Mouse (Mus musculus) forebrain, postnatal 0 days (tissue): ENCODE measurements at regions not wholly inside any gene's neighbourhood (a gene's known extent, or its start where the extent isn't known, plus 50 kb on each side); places are given as distances from the start of the nearest gene placed in this dataset.

Experiments used
- ATAC-seq: fragments of 200-750 bp; cut with Nextera tagmentation; 2 replicates; pipeline ENCODE4 v1.8.0; 2017; ENCODE audit warnings: mild to moderate bottlenecking, moderate library complexity
- DNase-seq: peaks from one replicate; pipeline ENCODE4 v3.0.0-alpha.2; 2015
- H3K27ac ChIP-seq: fragments of 300-500 bp; sonication (generic); 2 replicates; pipeline ENCODE4 v1.5.1; 2014; ENCODE audit warnings: low read depth, mild to moderate bottlenecking, antibody characterized with exemption, low read length, moderate library complexity, mixed read lengths
- H3K27me3 ChIP-seq: fragments of 300-500 bp; sonication (generic); 2 replicates; pipeline ENCODE4 v1.6.1; 2014; ENCODE audit warnings: mild to moderate bottlenecking, low read length, mixed read lengths; ENCODE audit not compliant: insufficient read depth
- H3K36me3 ChIP-seq: fragments of 300-500 bp; sonication (generic); 2 replicates; pipeline ENCODE4 v1.6.1; 2014; ENCODE audit warnings: mild to moderate bottlenecking, moderate library complexity; ENCODE audit not compliant: insufficient read depth
- H3K4me1 ChIP-seq: fragments of 300-500 bp; sonication (generic); 2 replicates; pipeline ENCODE4 v1.6.1; 2014; ENCODE audit warnings: antibody characterized with exemption; ENCODE audit not compliant: insufficient read depth
- H3K4me2 ChIP-seq: fragments of 300-500 bp; sonication (generic); 2 replicates; pipeline ENCODE4 v1.6.1; 2014; ENCODE audit warnings: low read depth, mild to moderate bottlenecking, moderate library complexity
- H3K4me3 ChIP-seq: fragments of 300-500 bp; sonication (generic); 2 replicates; pipeline ENCODE4 v1.5.1; 2014; ENCODE audit warnings: low read depth, low read length, mixed read lengths
- H3K9ac ChIP-seq: fragments of 300-500 bp; sonication (generic); 2 replicates; pipeline ENCODE4 v1.6.1; 2014; ENCODE audit warnings: mild to moderate bottlenecking
- H3K9me3 ChIP-seq: fragments of 300-500 bp; sonication (generic); 2 replicates; pipeline ENCODE4 v1.6.1; 2016; ENCODE audit warnings: low read length
- CTCF ChIP-seq: sonication (generic); IDR thresholded peaks from 2 replicates; pipeline ENCODE4 v1.5.1; 2016; ENCODE audit warnings: antibody characterized with exemption, control low read depth, low read depth
- WGBS: fragments of 180-500 bp; shearing (Covaris S2); extraction: QIAGEN DNeasy Blood & Tissue Kit; methylation state at CpG from one replicate; pipeline ENCODE4 v1.1.7; 2014; 5-methylcytosine and 5-hydroxymethylcytosine counted together

GRCm38 (mm10) chr11:18151788-18152563 is 198.3 kb upstream of the Etaa1 start:
- 36% methylated on average over 6 of the region's 6 CpGs for whole genome bisulfite sequencing
- no peak overlapping the region for H3K4me3 ChIP-seq
- no peak overlapping the region for H3K27ac ChIP-seq
- no peak for ATAC-seq
- H3K9me3 ChIP-seq, result no peaks in the 10 kb centered on the region
- peak; percentile 52 for DNase-seq
- no peak overlapping the region for H3K9ac ChIP-seq
- H3K4me1 ChIP-seq, result no peaks in the 10 kb centered on the region
- H3K4me2 ChIP-seq, result no peak overlapping the region
- H3K27me3 ChIP-seq, result no peaks in the 10 kb centered on the region
- peak; percentile 66 for TF ChIP-seq CTCF
- no peaks in the 10 kb centered on the region for H3K36me3 ChIP-seq

GRCm38 (mm10) chr11:18151369-18151768 is 197.7 kb upstream of the Etaa1 start:
- Histone ChIP-seq H3K4me1 (no peaks in the 10 kb centered on the region), H3K9ac (no peak overlapping the region), H3K9me3 (no peaks in the 10 kb centered on the region), H3K27ac (no peak overlapping the region), H3K36me3 (no peaks in the 10 kb centered on the region), H3K4me3 (no peak overlapping the region), H3K4me2 (no peak overlapping the region), H3K27me3 (no peaks in the 10 kb centered on the region)
- 69% methylated on average over 4 of the region's 4 CpGs for WGBS
- ATAC-seq (no peak), DNase-seq (no peak)
- TF ChIP-seq CTCF, result no peak

- Histone ChIP-seq H3K4me2 (no peak overlapping the region), H3K36me3 (no peaks in the 10 kb centered on the region), H3K9me3 (no peaks in the 10 kb centered on the region), H3K27ac (no peak overlapping the region), H3K9ac (no peak overlapping the region), H3K27me3 (no peaks in the 10 kb centered on the region), H3K4me3 (no peak overlapping the region), H3K4me1 (no peaks in the 10 kb centered on the region)
- 26% methylated on average over 5 of the region's 5 CpGs for WGBS
- ATAC-seq, result no peak
- TF ChIP-seq CTCF, result no peak
- DNase-seq, result no peak
Observed at GRCm38 (mm10) chr11:18127488-18127887, 173.8 kb upstream of the Etaa1 start.

- 62% methylated on average over 6 of the region's 6 CpGs for WGBS
- Histone ChIP-seq H3K27me3 (no peaks in the 10 kb centered on the region), H3K36me3 (no peaks in the 10 kb centered on the region), H3K9me3 (no peaks in the 10 kb centered on the region), H3K4me1 (no peaks in the 10 kb centered on the region), H3K4me2 (no peak overlapping the region), H3K27ac (no peak overlapping the region), H3K9ac (no peak overlapping the region), H3K4me3 (no peak overlapping the region)
- ATAC-seq, result peak; percentile 71
- TF ChIP-seq CTCF, result no peak
- DNase-seq, result peak; percentile 49
Observed at GRCm38 (mm10) chr11:18123031-18123430, 169.4 kb upstream of the Etaa1 start.

- H3K27ac ChIP-seq, result no peak overlapping the region
- no peaks in the 10 kb centered on the region for H3K27me3 ChIP-seq
- H3K9me3 ChIP-seq, result no peaks in the 10 kb centered on the region
- TF ChIP-seq CTCF, result no peak
- H3K4me2 ChIP-seq, result no peak overlapping the region
- no peaks in the 10 kb centered on the region for H3K36me3 ChIP-seq
- 54% methylated on average over 2 of the region's 2 CpGs for WGBS
- H3K4me1 ChIP-seq, result no peaks in the 10 kb centered on the region
- ATAC-seq (no peak), DNase-seq (no peak)
- no peak overlapping the region for H3K9ac ChIP-seq
- H3K4me3 ChIP-seq, result no peak overlapping the region
Observed at GRCm38 (mm10) chr11:18122616-18123015, 168.9 kb upstream of the Etaa1 start.

- Histone ChIP-seq H3K9ac (no peak overlapping the region), H3K9me3 (no peaks in the 10 kb centered on the region), H3K4me1 (no peaks in the 10 kb centered on the region), H3K4me3 (no peak overlapping the region), H3K4me2 (no peak overlapping the region), H3K27ac (no peak overlapping the region), H3K36me3 (no peaks in the 10 kb centered on the region), H3K27me3 (no peaks in the 10 kb centered on the region)
- ATAC-seq (peak; percentile 97), DNase-seq (peak; percentile 88)
- 38% methylated on average over 9 of the region's 9 CpGs for WGBS
- no peak for TF ChIP-seq CTCF
Observed at GRCm38 (mm10) chr11:18115693-18116450, 162.2 kb upstream of the Etaa1 start.

- Histone ChIP-seq H3K9me3 (no peaks in the 10 kb centered on the region), H3K36me3 (no peaks in the 10 kb centered on the region), H3K27me3 (no peaks in the 10 kb centered on the region), H3K9ac (no peak overlapping the region), H3K4me3 (no peak overlapping the region), H3K27ac (no peak overlapping the region), H3K4me1 (no peaks in the 10 kb centered on the region), H3K4me2 (no peak overlapping the region)
- ATAC-seq (no peak), DNase-seq (no peak)
- no peak for TF ChIP-seq CTCF
- WGBS, result 86% methylated on average over 3 of the region's 3 CpGs
Observed at GRCm38 (mm10) chr11:18102841-18103240, 149.2 kb upstream of the Etaa1 start.
